Mouse (Mus musculus) liver, postnatal 0 days (tissue): Measurements from ENCODE around the gene Fchsd2. TPM values are rescaled to one million over a fixed set of nuclear protein-coding genes. Genes with fewer than 3 reads are reported as not detected.

ENCODE experiments used
- ATAC-seq: fragments of 200-750 bp; cut with Nextera tagmentation; 2 replicates; pipeline ENCODE4 v1.8.0; 2017; ENCODE audit warnings: mild to moderate bottlenecking, moderate library complexity
- DNase-seq: peaks from one replicate; pipeline ENCODE4 v3.0.0-alpha.2; 2016
- H3K27ac ChIP-seq: fragments of 300-500 bp; sonication (generic); 2 replicates; pipeline ENCODE4 v1.5.1; 2014; ENCODE audit warnings: antibody characterized with exemption, moderate library complexity, mild to moderate bottlenecking, low read depth
- H3K27me3 ChIP-seq: fragments of 300-500 bp; sonication (generic); 2 replicates; pipeline ENCODE4 v1.6.1; 2014; ENCODE audit warnings: low read length, control low read depth, mixed read lengths; ENCODE audit not compliant: insufficient read depth
- H3K36me3 ChIP-seq: fragments of 300-500 bp; sonication (generic); replicated peaks from 2 replicates; pipeline ENCODE4 v1.6.1; 2014; ENCODE audit warnings: mild to moderate bottlenecking, control low read depth, low read length, moderate library complexity, mixed read lengths; ENCODE audit not compliant: insufficient read depth
- H3K4me1 ChIP-seq: fragments of 300-500 bp; sonication (generic); 2 replicates; pipeline ENCODE4 v1.6.1; 2014; ENCODE audit warnings: antibody characterized with exemption, mild to moderate bottlenecking, control low read depth; ENCODE audit not compliant: insufficient read depth
- H3K4me2 ChIP-seq: fragments of 300-500 bp; sonication (generic); 2 replicates; pipeline ENCODE4 v1.6.1; 2014; ENCODE audit warnings: low read depth, mild to moderate bottlenecking, low read length, moderate library complexity, mixed read lengths
- H3K4me3 ChIP-seq: fragments of 300-500 bp; sonication (generic); 2 replicates; pipeline ENCODE4 v1.5.1; 2014; ENCODE audit warnings: low read depth, low read length
- H3K9ac ChIP-seq: fragments of 300-500 bp; sonication (generic); replicated peaks from 2 replicates; pipeline ENCODE4 v1.6.1; 2014; ENCODE audit warnings: mild to moderate bottlenecking, moderate library complexity
- H3K9me3 ChIP-seq: fragments of 300-500 bp; sonication (generic); 2 replicates; pipeline ENCODE4 v1.6.1; 2016; ENCODE audit warnings: mild to moderate bottlenecking, control low read depth, low read length, mixed read lengths
- CTCF ChIP-seq: sonication (generic); IDR thresholded peaks from 2 replicates; pipeline ENCODE4 v1.5.1; 2016; ENCODE audit warnings: antibody characterized with exemption, low read depth
- EP300 ChIP-seq: IDR thresholded peaks from 2 replicates; pipeline ENCODE4 v1.6.1; 2016; ENCODE audit warnings: antibody characterized with exemption, low read depth, mild to moderate bottlenecking
- WGBS: fragments of 180-500 bp; shearing (Covaris S2); extraction: QIAGEN DNeasy Blood & Tissue Kit; methylation state at CpG from one replicate; pipeline ENCODE4 v1.1.7; 2014; ENCODE audit not compliant: insufficient replicate concordance; 5-methylcytosine and 5-hydroxymethylcytosine counted together
- polyA plus RNA-seq: library from polyadenylated mRNA; unstranded; fragments of >200 nt; fragmentation: Nextera tagmentation; extraction: Ambion mirVana; gene quantifications from 2 replicates; pipeline ENCODE4 v1.2.1, GENCODE M21; 2015

Fchsd2 gene
- polyA plus RNA-seq, 1 experiment from 2014 or later: 7.8 TPM

GRCm38 (mm10) chr7:101062246-101062645, 30.4 kb upstream of the Fchsd2 start:
- H3K36me3 ChIP-seq: no peaks in the 10 kb centered on the region
- H3K4me3 ChIP-seq: no peak overlapping the region
- H3K9me3 ChIP-seq: no peaks in the 10 kb centered on the region
- DNase-seq (no peak), ATAC-seq (no peak)
- no peak overlapping the region for H3K9ac ChIP-seq
- 76% methylated on average over 6 of the region's 6 CpGs for WGBS
- no peak overlapping the region for H3K4me2 ChIP-seq
- no peaks in the 10 kb centered on the region for H3K27me3 ChIP-seq
- peaks cover 27% of the 10 kb centered on the region for H3K4me1 ChIP-seq
- no peak for TF ChIP-seq CTCF
- no peak for TF ChIP-seq EP300
- no peak overlapping the region for H3K27ac ChIP-seq

- WGBS: 56% methylated on average over 10 of the region's 10 CpGs
- TF ChIP-seq EP300 (no peak), CTCF (no peak)
- Histone ChIP-seq H3K4me3 (no peak overlapping the region), H3K4me2 (no peak overlapping the region), H3K36me3 (no peaks in the 10 kb centered on the region), H3K9ac (no peak overlapping the region), H3K27ac (peak overlapping the region; percentile 96; the same call in 1 of the 2 replicates), H3K4me1 (peaks cover 34% of the 10 kb centered on the region), H3K9me3 (no peaks in the 10 kb centered on the region), H3K27me3 (no peaks in the 10 kb centered on the region)
- ATAC-seq (no peak), DNase-seq (no peak)
These were observed 29.1 kb upstream of the Fchsd2 start for GRCm38 (mm10) chr7:101063523-101063922.

- H3K4me3 ChIP-seq: no peak overlapping the region
- no peak overlapping the region for H3K4me2 ChIP-seq
- no peak overlapping the region for H3K9ac ChIP-seq
- TF ChIP-seq EP300 (peak; percentile 43), CTCF (no peak)
- no peaks in the 10 kb centered on the region for H3K27me3 ChIP-seq
- peaks cover 41% of the 10 kb centered on the region for H3K4me1 ChIP-seq
- DNase-seq: peak; percentile 47
- WGBS: 50% methylated on average over 7 of the region's 7 CpGs
- no peaks in the 10 kb centered on the region for H3K36me3 ChIP-seq
- no peaks in the 10 kb centered on the region for H3K9me3 ChIP-seq
- peak; percentile 86 for ATAC-seq
- peak overlapping the region; percentile 96 for H3K27ac ChIP-seq
These were observed 27.7 kb upstream of the Fchsd2 start for GRCm38 (mm10) chr7:101064697-101065688.

- Histone ChIP-seq H3K27me3 (no peaks in the 10 kb centered on the region), H3K9me3 (no peaks in the 10 kb centered on the region), H3K9ac (no peak overlapping the region), H3K4me1 (peaks cover 33% of the 10 kb centered on the region), H3K36me3 (no peaks in the 10 kb centered on the region), H3K4me2 (no peak overlapping the region), H3K4me3 (no peak overlapping the region), H3K27ac (peak overlapping the region; percentile 96)
- WGBS: 66% methylated on average over 5 of the region's 5 CpGs
- ATAC-seq (no peak), DNase-seq (no peak)
- TF ChIP-seq CTCF (no peak), EP300 (no peak)
These were observed 26.7 kb upstream of the Fchsd2 start for GRCm38 (mm10) chr7:101066009-101066408.

GRCm38 (mm10) chr7:101066650-101067346, 25.9 kb upstream of the Fchsd2 start:
- peaks cover 34% of the 10 kb centered on the region for H3K4me1 ChIP-seq
- H3K27me3 ChIP-seq: no peaks in the 10 kb centered on the region
- H3K9me3 ChIP-seq: no peaks in the 10 kb centered on the region
- no peak for ATAC-seq
- H3K4me2 ChIP-seq: no peak overlapping the region
- peak overlapping the region; percentile 96 for H3K27ac ChIP-seq
- no peaks in the 10 kb centered on the region for H3K36me3 ChIP-seq
- DNase-seq: no peak
- H3K4me3 ChIP-seq: no peak overlapping the region
- TF ChIP-seq EP300: no peak
- TF ChIP-seq CTCF: no peak
- 25% methylated on average over 3 of the region's 3 CpGs for WGBS
- no peak overlapping the region for H3K9ac ChIP-seq

- no peaks in the 10 kb centered on the region for H3K27me3 ChIP-seq
- no peak for TF ChIP-seq CTCF
- no peak for TF ChIP-seq EP300
- peaks cover 34% of the 10 kb centered on the region for H3K4me1 ChIP-seq
- ATAC-seq: no peak
- no peak overlapping the region for H3K4me2 ChIP-seq
- H3K27ac ChIP-seq: peak overlapping the region; percentile 96; the same call in 1 of the 2 replicates
- no peaks in the 10 kb centered on the region for H3K9me3 ChIP-seq
- 59% methylated on average over 2 of the region's 2 CpGs for WGBS
- no peak for DNase-seq
- H3K4me3 ChIP-seq: no peak overlapping the region
- no peak overlapping the region for H3K9ac ChIP-seq
- no peaks in the 10 kb centered on the region for H3K36me3 ChIP-seq
These were observed 25.1 kb upstream of the Fchsd2 start for GRCm38 (mm10) chr7:101067521-101067920.
